Mouse (Mus musculus): Measurements from ENCODE around the gene Slc25a44. TPM values are rescaled to one million over a fixed set of nuclear protein-coding genes. Genes with fewer than 3 reads are reported as not detected.

The Slc25a44 gene
- polyA plus RNA-seq, 1 experiment from 2014 or later: 29.7 TPM

Small RNA genes within 50 kb of the gene (microRNA-seq; reads per million reads assigned to microRNA genes)
- not detected for gene Mir7011

Other genes starting within 250 kb of the Slc25a44 start
- gene Rhbg, start 170.4 kb downstream of the Slc25a44 start, polyA plus RNA-seq (2015; fragmentation: Nextera tagmentation; extraction: Ambion mirVana): 0.12 TPM in 1 of 2 replicates, not detected in the other
- 0.16 TPM in 1 of 2 replicates, not detected in the other for gene Gm38392, start 137.9 kb downstream of the Slc25a44 start, polyA plus RNA-seq (2015; fragmentation: Nextera tagmentation; extraction: Ambion mirVana)
- 11.2 and 11.6 TPM in 2 replicates for gene Tsacc, start 128.1 kb downstream of the Slc25a44 start, polyA plus RNA-seq (2015; fragmentation: Nextera tagmentation; extraction: Ambion mirVana)
- gene Cct3, start 128.0 kb downstream of the Slc25a44 start, polyA plus RNA-seq (2015; fragmentation: Nextera tagmentation; extraction: Ambion mirVana): 529 and 545 TPM in 2 replicates
- 93.4 and 104 TPM in 2 replicates for gene Glmp, start 100.1 kb downstream of the Slc25a44 start, polyA plus RNA-seq (2015; fragmentation: Nextera tagmentation; extraction: Ambion mirVana)
- gene Tmem79, start 89.0 kb downstream of the Slc25a44 start, polyA plus RNA-seq (2015; fragmentation: Nextera tagmentation; extraction: Ambion mirVana): 0.66 and 2.0 TPM in 2 replicates
- gene Smg5, start 88.9 kb downstream of the Slc25a44 start, polyA plus RNA-seq (2015; fragmentation: Nextera tagmentation; extraction: Ambion mirVana): 70.1 and 78.3 TPM in 2 replicates
- gene Paqr6, start 60.6 kb downstream of the Slc25a44 start, polyA plus RNA-seq (2015; fragmentation: Nextera tagmentation; extraction: Ambion mirVana): 0.77 and 1.0 TPM in 2 replicates
- not detected in 2 replicates for gene Bglap3, start 52.4 kb downstream of the Slc25a44 start, polyA plus RNA-seq (2015; fragmentation: Nextera tagmentation; extraction: Ambion mirVana)
- gene Bglap2, start 46.4 kb downstream of the Slc25a44 start, polyA plus RNA-seq (2015; fragmentation: Nextera tagmentation; extraction: Ambion mirVana): not detected in 2 replicates
- gene Bglap, start 40.7 kb downstream of the Slc25a44 start, polyA plus RNA-seq (2015; fragmentation: Nextera tagmentation; extraction: Ambion mirVana): not detected in 2 replicates
- gene Pmf1, start 14.8 kb downstream of the Slc25a44 start, polyA plus RNA-seq (2015; fragmentation: Nextera tagmentation; extraction: Ambion mirVana): 51.7 and 56.8 TPM in 2 replicates
- 28.8 and 31.1 TPM in 2 replicates for gene Sema4a, start 36.0 kb upstream of the Slc25a44 start, polyA plus RNA-seq (2015; fragmentation: Nextera tagmentation; extraction: Ambion mirVana)
- 21.4 and 23.4 TPM in 2 replicates for gene Lmna, start 84.8 kb upstream of the Slc25a44 start, polyA plus RNA-seq (2015; fragmentation: Nextera tagmentation; extraction: Ambion mirVana)
- 49.5 and 51.5 TPM in 2 replicates for gene Mex3a, start 107.3 kb upstream of the Slc25a44 start, polyA plus RNA-seq (2015; fragmentation: Nextera tagmentation; extraction: Ambion mirVana)
- gene Rab25, start 123.2 kb upstream of the Slc25a44 start, polyA plus RNA-seq (2015; fragmentation: Nextera tagmentation; extraction: Ambion mirVana): not detected in 2 replicates
- 181 and 182 TPM in 2 replicates for gene Lamtor2, start 127.9 kb upstream of the Slc25a44 start, polyA plus RNA-seq (2015; fragmentation: Nextera tagmentation; extraction: Ambion mirVana)
- 39.1 and 46.7 TPM in 2 replicates for gene Ubqln4, start 128.6 kb upstream of the Slc25a44 start, polyA plus RNA-seq (2015; fragmentation: Nextera tagmentation; extraction: Ambion mirVana)
- gene Ssr2, start 150.7 kb upstream of the Slc25a44 start, polyA plus RNA-seq (2015; fragmentation: Nextera tagmentation; extraction: Ambion mirVana): 142 and 148 TPM in 2 replicates
- gene Arhgef2, start 180.8 kb upstream of the Slc25a44 start, polyA plus RNA-seq (2015; fragmentation: Nextera tagmentation; extraction: Ambion mirVana): 163 and 175 TPM in 2 replicates
- gene Rxfp4, start 228.0 kb upstream of the Slc25a44 start, polyA plus RNA-seq (2015; fragmentation: Nextera tagmentation; extraction: Ambion mirVana): not detected in 2 replicates

Data from midbrain, embryonic 13.5 days (tissue).